Mouse (Mus musculus) naive thymus-derived CD4-positive, alpha-beta T cell, adult 2 months (primary cell): Measurements from ENCODE around the gene Brs3.

Experiments used
- DNase-seq: peaks from one replicate; pipeline ENCODE4 v3.0.0-alpha.2; 2011; ENCODE audit warnings: low read depth

Gene Brs3

GRCm38 (mm10) chrX:57042774-57043173 lies at the start of gene Brs3:
TSS of gene Brs3 (plus strand) at chrX:57043074.
- DNase-seq = no peak

DNA sequence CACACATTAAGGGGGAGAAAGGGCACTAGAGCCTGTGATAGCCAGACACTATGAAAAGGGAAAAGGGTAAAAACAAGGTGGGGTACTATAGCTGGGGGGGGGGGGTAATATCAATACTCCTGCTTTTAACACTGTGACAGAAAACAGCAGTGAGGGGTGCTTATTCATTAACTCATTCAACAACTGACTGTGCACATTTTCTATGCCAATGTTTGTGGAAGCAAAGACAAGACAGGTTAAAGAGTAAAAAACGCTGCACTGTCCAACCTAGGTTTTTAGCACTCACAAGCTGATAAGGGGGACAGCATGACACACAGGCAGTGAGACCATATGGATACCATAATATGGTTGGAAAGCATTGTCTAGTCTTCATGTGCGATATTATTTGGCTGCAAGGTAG lies 30.0 kb upstream of the Brs3 start:
- DNase-seq = no peak

- DNase-seq = no peak
Measured at GRCm38 (mm10) chrX:57043869-57044268, 995 bp downstream of the Brs3 start.

DNA sequence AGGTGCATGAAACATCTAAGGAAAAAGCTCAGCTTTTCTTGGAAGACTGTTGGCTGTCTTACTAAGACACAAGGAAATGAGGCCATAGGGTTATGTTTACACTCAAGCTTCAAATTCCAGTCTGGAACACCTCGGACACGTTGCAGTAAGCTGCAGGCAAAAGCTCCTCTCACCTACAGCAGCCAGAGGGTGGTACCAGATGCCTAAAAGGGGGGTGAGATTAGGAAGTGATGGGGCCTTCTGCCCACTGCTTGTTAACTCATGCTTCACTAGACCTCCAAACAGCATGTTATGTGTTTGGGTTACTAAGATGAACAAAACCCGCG lies 9.9 kb downstream of the Brs3 start:
- no peak for DNase-seq

GRCm38 (mm10) chrX:57053174-57053992 lies 10.5 kb downstream of the Brs3 start, which contains the start of gene Htatsf1:
TSS of gene Htatsf1 (plus strand) at chrX:57053583.
- DNase-seq = peak; percentile 90

DNA sequence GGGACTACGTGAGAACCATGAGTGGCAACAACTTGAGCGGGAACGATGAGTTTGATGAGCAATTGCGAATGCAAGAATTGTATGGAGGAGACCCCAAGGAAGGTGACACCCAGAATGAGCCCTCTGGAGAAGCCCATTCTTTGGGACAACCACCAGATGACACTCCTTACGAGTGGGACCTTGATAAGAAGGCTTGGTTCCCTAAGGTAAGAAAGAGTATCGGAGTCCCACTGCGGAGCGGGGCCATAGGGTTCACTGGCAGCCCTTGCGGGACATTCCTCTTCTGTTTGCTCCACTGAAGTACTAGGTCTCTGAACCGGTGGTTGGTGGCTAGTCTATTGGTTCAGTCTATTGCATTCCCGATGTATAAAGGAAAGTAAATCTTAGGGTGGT lies 11.1 kb downstream of the Brs3 start:
- DNase-seq = no peak

DNA sequence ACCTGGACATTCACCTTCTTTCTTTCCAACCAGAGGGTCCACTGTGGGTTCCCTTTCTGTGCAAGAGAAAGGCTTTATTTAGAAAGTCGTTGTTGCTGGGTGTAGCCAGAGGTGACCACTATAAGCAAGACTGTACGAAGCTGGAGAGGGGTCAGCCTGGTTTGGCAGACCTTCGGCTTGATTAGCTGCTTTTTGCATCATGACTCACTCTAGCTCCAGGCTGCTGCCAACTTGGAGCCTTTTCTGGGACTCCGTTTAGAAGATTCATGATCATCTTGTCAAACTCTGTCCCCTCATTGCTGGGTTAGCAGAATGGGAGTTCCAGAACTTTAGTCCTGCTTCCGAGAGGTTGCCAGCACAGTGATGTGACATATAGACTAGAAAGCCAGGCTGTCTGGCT lies 38.6 kb downstream of the Brs3 start:
- no peak for DNase-seq

DNA sequence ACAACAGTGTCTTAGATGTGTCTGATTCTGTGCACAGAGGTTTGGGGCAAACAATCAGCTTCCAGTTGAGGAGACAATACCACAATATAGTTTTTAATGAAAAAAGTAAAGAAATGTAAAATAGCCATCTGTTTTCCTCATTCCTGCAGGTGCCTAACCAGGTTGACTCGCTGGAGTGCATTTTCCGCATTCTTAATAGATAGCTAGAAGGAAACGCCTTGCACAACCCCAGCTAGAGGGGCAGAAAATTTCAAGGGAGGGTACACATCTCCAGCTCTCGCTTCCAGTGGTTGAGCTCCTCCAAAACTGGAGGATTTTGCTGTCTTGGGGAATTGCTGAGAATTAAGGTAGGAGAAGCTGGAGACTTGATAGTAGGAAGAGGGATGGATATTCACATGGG lies 44.9 kb downstream of the Brs3 start, which contains the start of gene Vgll1:
Vgll1 (plus strand) TSS at position 301 of the 400 bp plus-strand sequence.
- no peak for DNase-seq
